Mouse (Mus musculus): ENCODE data around the gene Slc1a6. TPM values are rescaled to one million over a fixed set of nuclear protein-coding genes. Genes with fewer than 3 reads are reported as not detected.
A peak's percentile ranks its signal among the peaks of the same experiment; 100 is the strongest.

Gene Slc1a6
- 2.6 and 2.7 TPM in 2 replicates for polyA plus RNA-seq (2015; fragmentation: Nextera tagmentation; extraction: Ambion mirVana)

DNA sequence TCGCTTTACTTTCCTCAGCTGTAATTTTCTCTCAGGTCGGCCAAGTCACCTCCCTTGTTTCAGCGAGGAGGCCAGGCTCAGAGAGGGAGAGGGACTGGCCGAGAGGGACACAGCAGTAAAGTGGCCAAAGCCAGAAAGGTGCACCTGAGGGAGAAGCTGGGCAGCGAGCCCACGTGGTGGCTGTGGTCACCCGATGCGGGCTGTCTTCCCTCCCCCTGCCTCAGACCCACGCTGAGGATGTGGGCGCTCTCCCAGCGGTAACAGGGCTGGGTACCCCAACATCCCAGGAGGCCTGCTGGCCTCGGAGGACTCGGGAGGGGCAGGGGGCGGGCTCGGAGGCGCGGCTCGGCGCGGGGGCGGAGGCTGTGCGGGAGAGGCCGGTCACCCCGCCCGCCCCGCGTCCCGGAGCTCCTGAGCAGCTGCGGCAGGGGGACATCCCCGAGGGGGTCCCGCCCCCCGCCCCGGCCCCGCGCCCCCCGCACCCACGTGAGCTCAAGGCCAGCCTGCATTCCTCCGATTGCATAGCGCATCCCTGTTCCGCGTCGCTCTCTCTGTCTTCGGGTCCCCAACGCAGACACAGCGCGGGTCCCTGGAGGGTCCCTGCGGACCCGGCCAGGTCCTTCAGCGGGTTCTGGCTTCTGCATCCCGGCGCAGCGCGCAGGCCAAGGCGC is at the start of gene Slc1a6:
Gene Slc1a6 (plus strand): TSS at position 516 of the 671 bp plus-strand sequence.
- H3K4me1 ChIP-seq: peaks cover 15% of the 10 kb centered on the region
- 1% methylated on average over 41 of the region's 54 CpGs for WGBS
- peak; percentile 63 for ATAC-seq (ENCODE audit: insufficient number of reproducible peaks, insufficient read depth, low FRiP score, low TSS enrichment, low read depth)
- H3K27me3 ChIP-seq: no peaks in the 10 kb centered on the region
- H3K9me3 ChIP-seq: no peaks in the 10 kb centered on the region
- no peak within 1 kb of the TSS for H3K27ac ChIP-seq
- H3K4me3 ChIP-seq: peak within 1 kb of the TSS; percentile 65
- H3K9ac ChIP-seq: peak within 1 kb of the TSS; percentile 78
- H3K36me3 ChIP-seq: no peaks in the 10 kb centered on the region
- H3K4me2 ChIP-seq: peak within 1 kb of the TSS; percentile 98

DNA sequence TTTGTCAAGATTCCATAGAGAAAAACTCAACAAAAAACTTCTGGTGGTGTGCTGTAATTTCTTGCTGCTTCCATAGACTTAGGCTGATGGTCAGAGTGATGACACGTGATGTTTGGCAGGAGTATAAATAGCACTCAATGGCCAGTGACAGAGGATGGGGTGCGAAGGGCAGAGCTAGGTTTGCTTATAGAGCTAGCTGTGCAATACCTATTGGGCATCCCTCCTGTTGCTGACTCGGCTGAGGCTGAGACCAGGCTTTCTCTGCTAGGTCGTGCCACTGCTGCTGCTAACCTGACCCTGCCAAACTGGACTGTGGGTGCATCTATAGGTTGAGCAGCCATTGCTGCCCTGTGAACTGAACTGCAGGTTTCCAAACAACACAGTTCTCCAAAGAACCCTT is 40.5 kb upstream of the Slc1a6 start:
- H3K4me1 ChIP-seq: no peaks in the 10 kb centered on the region
- H3K36me3 ChIP-seq: no peaks in the 10 kb centered on the region
- WGBS: 69% methylated on average over 4 of the region's 4 CpGs
- 0 out of 2 replicates have a peak, but pooled peaks cover 3% of the 10 kb centered on the region for H3K27me3 ChIP-seq
- no peaks in the 10 kb centered on the region for H3K9me3 ChIP-seq
- H3K9ac ChIP-seq: no peak overlapping the region
- no peak overlapping the region for H3K4me2 ChIP-seq
- no peak overlapping the region for H3K4me3 ChIP-seq
- ATAC-seq (ENCODE audit: insufficient number of reproducible peaks, insufficient read depth, low FRiP score, low TSS enrichment, low read depth): no peak
- no peak overlapping the region for H3K27ac ChIP-seq

DNA sequence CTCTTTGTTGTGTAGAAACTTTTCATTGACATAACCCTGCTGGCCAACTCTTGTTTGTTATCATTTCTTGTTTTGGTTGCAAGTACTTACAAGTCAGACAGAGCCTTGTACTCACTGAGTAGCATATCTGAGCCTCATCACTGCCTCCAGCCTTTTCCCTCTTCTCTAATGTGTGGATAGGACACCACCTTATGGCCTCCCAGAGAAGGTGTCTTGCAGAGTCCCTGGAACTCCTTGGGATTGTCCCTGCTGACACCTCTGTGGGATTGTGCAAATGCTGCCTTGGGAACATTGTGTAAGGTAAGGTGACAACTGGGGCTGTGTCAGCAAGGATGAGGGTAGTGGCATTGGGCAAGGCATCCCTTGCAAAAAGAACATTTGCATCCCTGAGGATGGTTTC is 36.6 kb upstream of the Slc1a6 start:
- Histone ChIP-seq H3K9me3 (no peaks in the 10 kb centered on the region), H3K27me3 (0 out of 2 replicates have a peak, but pooled peaks cover 1% of the 10 kb centered on the region), H3K36me3 (no peaks in the 10 kb centered on the region), H3K4me1 (peaks cover 16% of the 10 kb centered on the region), H3K27ac (no peak overlapping the region), H3K4me3 (no peak overlapping the region), H3K4me2 (no peak overlapping the region), H3K9ac (no peak overlapping the region)
- ATAC-seq (ENCODE audit: insufficient number of reproducible peaks, insufficient read depth, low FRiP score, low TSS enrichment, low read depth): no peak

DNA sequence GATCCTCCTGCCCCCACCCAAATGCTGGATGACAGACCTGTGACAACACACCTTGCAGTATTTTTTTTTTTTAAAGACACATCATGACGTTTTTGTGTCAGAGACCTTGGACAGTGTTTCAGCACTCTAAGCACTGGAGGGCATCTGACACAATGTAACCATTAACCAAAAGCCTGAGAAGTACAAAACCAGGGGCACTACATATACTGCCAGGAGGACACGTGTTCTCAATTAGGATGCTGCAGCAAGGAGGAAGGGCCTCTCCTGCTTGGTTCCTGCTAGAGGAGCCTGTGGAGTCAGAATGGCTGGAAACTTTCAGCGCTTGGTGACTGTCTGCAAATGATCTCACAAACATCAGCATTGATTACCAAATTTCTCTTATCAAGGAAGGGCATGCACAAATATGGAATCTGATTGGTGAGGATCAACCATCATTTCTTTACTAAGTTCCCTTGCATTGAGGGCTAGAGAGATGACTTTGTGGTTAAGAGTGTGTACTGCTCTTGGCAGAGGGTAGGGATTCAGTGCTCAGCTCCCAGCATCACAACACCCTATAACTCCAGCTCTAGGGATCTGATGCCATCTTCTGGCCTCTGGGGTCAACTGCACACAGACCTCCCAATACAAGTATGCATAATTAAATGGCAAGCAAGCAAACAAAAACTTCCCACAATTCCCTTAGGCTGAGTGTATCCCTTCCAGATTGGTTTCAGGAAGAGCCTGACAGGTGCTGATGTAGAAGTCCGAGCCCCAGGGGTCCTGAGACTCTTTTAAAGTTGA is 34.7 kb upstream of the Slc1a6 start:
- Histone ChIP-seq H3K9ac (no peak overlapping the region), H3K36me3 (no peaks in the 10 kb centered on the region), H3K4me1 (peaks cover 16% of the 10 kb centered on the region), H3K4me3 (no peak overlapping the region), H3K9me3 (no peaks in the 10 kb centered on the region), H3K27me3 (no peaks in the 10 kb centered on the region), H3K27ac (no peak overlapping the region), H3K4me2 (no peak overlapping the region)
- 23% methylated on average over 4 of the region's 4 CpGs for WGBS
- no peak for ATAC-seq (ENCODE audit: insufficient number of reproducible peaks, insufficient read depth, low FRiP score, low TSS enrichment, low read depth)

DNA sequence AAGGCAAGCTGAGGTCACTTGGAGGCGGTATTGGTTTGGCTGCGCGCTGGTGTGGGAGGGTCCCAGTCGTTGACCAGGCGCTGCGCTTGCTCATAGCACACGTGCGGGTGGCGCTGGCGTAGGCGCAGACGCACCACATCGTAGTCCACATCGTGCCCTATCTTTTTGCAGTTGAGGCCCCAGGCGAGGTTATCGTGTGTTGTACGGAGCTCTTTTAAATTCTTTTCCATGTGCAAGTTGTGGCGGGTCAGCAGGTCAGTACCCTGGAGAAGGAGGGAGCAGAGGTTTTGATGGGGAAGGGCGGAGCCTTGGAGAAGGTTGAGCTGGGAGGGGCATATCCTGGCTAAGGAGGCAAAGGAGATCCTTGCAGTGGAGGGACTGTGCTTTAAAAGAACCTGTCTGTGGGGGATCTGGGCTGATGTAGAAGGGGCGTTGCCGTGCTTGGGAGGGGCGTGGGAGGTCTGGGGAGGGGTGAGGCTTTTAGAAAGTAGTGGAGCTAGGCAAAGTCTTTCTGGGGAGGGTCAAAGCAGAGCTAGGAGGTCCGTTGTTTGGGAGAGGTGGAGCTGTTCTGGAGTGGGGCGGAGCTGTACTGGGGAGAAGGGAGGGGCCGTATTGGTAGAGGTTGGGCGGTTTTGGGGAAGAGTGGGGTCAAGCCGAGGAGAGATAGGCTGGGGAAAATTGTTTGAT is 33.1 kb upstream of the Slc1a6 start:
- H3K9ac ChIP-seq: 0 out of 2 replicates have a peak overlapping the region, but pooled peaks have one; percentile 21
- WGBS: 3% methylated on average over 27 of the region's 27 CpGs
- no peaks in the 10 kb centered on the region for H3K9me3 ChIP-seq

DNA sequence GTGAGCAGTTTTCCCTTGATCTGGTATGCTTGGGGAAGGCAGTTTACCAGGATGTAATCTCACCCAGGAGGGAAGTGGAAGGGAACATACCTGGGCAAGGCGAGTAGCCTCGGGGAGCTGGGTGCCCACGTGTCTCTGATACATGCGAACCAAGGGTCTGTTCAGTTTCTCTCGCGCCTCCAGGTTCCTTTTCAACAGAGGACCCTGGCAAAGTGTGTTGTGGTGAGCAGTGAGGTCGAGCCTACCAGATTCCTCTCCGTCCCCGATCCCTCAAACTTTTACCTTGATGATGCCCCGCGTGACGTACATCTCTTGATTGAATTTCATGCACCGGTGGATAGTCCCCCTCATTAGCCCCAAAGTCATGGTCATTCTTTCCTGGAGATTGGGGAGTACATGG is 32.1 kb upstream of the Slc1a6 start:
- WGBS: 82% methylated on average over 13 of the region's 13 CpGs
- no peak overlapping the region for H3K9ac ChIP-seq
- H3K27me3 ChIP-seq: no peaks in the 10 kb centered on the region
- no peaks in the 10 kb centered on the region for H3K36me3 ChIP-seq
- peak overlapping the region; percentile 66; the same call in 1 of the 2 replicates for H3K4me2 ChIP-seq
- H3K4me3 ChIP-seq: no peak overlapping the region
- H3K4me1 ChIP-seq: peaks cover 21% of the 10 kb centered on the region
- ATAC-seq (ENCODE audit: insufficient number of reproducible peaks, insufficient read depth, low FRiP score, low TSS enrichment, low read depth): no peak
- no peaks in the 10 kb centered on the region for H3K9me3 ChIP-seq
- no peak overlapping the region for H3K27ac ChIP-seq

More for the DNA sequence above, 33.1 kb upstream of the Slc1a6 start:
- Histone ChIP-seq H3K4me2 (peak overlapping the region; percentile 66), H3K4me1 (peaks cover 21% of the 10 kb centered on the region), H3K27me3 (no peaks in the 10 kb centered on the region), H3K27ac (no peak overlapping the region), H3K36me3 (no peaks in the 10 kb centered on the region), H3K4me3 (peak overlapping the region; percentile 42)
- peak; percentile 69 for ATAC-seq (ENCODE audit: insufficient number of reproducible peaks, insufficient read depth, low FRiP score, low TSS enrichment, low read depth)

DNA sequence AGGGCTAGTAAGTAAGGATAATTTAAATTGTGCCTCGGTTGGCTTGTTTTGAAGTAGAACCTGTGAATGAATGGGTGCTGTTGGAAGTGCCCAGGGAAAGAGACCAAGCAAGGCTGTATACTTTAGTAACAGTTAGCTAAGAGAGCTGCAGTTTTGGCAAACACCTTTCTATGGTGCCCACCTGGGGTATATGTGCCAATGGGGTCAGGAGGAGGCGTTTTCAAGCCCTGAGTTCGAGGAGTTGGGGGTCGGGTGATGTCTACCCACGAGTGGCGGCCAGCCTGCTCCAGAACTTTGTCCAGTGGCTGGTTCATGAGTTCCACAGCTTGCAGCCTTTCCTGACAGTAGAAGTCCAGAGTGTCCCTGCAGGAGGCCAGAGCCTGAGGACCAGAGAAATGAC is 31.4 kb upstream of the Slc1a6 start:
- H3K4me1 ChIP-seq: peaks cover 21% of the 10 kb centered on the region

DNA sequence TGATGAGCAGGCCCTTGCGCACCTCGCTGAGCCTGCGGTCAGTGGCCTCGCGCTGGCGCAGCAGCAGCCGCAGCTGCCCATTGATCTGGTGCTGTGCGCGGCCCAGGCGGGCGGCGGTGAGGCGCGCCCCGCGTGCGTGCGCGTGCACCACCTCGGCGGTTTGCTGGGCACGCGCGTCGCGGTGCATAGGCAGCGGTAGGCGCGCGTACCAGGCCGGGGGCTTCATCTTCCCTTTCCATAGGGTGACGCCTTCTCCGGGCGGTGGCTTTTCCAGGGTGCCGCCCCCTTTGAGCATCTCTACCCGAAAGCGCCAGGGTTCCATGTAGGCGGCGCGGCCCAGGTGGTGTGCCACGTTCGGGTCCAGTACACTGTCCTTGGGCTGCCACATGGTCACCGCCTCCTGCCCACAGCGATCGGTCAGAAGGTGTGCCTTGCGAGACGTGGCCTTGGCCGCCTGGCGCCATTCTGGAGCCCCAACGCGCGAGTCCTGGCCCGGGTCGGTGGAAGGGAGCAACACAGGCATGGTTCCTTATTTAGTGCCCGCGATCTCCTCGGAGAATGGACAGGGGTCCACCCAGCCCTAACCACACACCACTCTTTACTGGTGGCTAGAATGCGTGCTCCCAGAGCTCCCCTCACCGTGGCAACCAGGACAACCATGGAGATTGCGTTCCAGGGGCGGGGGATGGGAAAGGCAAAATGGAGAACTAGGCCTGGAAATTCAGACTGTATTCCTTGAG is 27.7 kb upstream of the Slc1a6 start, which contains the start of gene Ccdc105:
Gene Ccdc105 (minus strand): TSS at position 614 of the 740 bp plus-strand sequence.
- H3K4me1 ChIP-seq: peaks cover 11% of the 10 kb centered on the region
- H3K9me3 ChIP-seq: no peaks in the 10 kb centered on the region
- no peaks in the 10 kb centered on the region for H3K36me3 ChIP-seq
- no peaks in the 10 kb centered on the region for H3K27me3 ChIP-seq
- peak within 1 kb of the TSS; percentile 62 for H3K27ac ChIP-seq
- 2% methylated on average over 61 of the region's 61 CpGs for WGBS
- peak within 1 kb of the TSS; percentile 79 for H3K4me2 ChIP-seq
- peak; percentile 89 for ATAC-seq (ENCODE audit: insufficient number of reproducible peaks, insufficient read depth, low FRiP score, low TSS enrichment, low read depth)
- H3K9ac ChIP-seq: peak within 1 kb of the TSS; percentile 81
- H3K4me3 ChIP-seq: peak within 1 kb of the TSS; percentile 62

More for the DNA sequence above, 31.4 kb upstream of the Slc1a6 start:
- Histone ChIP-seq H3K4me2 (no peak overlapping the region), H3K27ac (no peak overlapping the region), H3K9me3 (no peaks in the 10 kb centered on the region), H3K27me3 (no peaks in the 10 kb centered on the region), H3K36me3 (no peaks in the 10 kb centered on the region), H3K4me3 (no peak overlapping the region), H3K9ac (no peak overlapping the region)
- 90% methylated on average over 6 of the region's 6 CpGs for WGBS
- ATAC-seq (ENCODE audit: insufficient number of reproducible peaks, insufficient read depth, low FRiP score, low TSS enrichment, low read depth): no peak

DNA sequence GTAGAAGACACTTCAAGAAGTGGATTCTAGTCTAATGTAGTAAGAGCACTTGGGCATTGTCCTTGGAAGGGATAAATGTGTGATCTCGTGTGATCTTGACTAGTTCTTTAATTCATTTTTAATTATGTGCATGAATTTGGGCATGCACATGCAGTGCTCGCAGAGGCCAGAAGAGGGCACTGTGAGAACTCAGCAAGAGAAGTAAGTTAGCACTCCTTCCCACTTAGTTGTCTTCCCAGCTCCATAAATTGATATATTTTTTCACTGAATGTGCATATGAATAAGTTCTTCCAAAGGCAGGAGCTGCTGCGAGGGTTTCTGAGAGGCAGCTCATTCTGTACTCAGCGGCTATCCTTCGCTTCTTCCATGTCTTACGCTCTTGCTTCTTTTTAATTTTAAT is 24.3 kb upstream of the Slc1a6 start:
- 39% methylated on average over 6 of the region's 6 CpGs for WGBS
- H3K4me1 ChIP-seq: peaks cover 5% of the 10 kb centered on the region; the same call in 1 of the 2 replicates
- H3K4me2 ChIP-seq: no peak overlapping the region
- no peaks in the 10 kb centered on the region for H3K36me3 ChIP-seq
- no peak overlapping the region for H3K27ac ChIP-seq
- H3K27me3 ChIP-seq: no peaks in the 10 kb centered on the region
- H3K9me3 ChIP-seq: no peaks in the 10 kb centered on the region
- ATAC-seq (ENCODE audit: insufficient number of reproducible peaks, insufficient read depth, low FRiP score, low TSS enrichment, low read depth): no peak
- no peak overlapping the region for H3K9ac ChIP-seq
- no peak overlapping the region for H3K4me3 ChIP-seq

DNA sequence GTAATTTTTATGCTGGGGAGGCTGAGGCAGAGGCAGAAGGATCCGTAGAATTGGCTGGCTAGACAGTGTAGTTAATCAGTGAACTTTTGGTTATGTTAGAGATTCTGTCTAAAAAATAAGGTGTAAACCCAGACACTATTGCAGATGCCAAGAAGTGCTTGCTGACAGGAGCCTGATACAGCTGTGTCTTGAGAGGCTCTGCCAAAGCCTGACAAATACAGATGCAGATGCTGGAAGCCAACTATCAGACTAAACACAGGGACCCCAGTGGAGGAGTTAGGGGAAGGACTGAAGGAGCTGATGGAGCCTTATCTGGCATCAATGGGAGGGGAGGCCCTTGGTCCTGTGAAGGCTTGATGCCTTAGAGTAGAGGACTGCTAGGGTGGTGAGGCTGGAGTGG is 14.7 kb upstream of the Slc1a6 start:
- peaks cover 12% of the 10 kb centered on the region; the same call in 1 of the 2 replicates for H3K9me3 ChIP-seq
- no peak overlapping the region for H3K4me2 ChIP-seq
- WGBS: 78% methylated on average over 1 of the region's 1 CpGs
- H3K36me3 ChIP-seq: no peaks in the 10 kb centered on the region
- H3K27ac ChIP-seq: no peak overlapping the region
- no peaks in the 10 kb centered on the region for H3K4me1 ChIP-seq
- H3K9ac ChIP-seq: no peak overlapping the region
- no peaks in the 10 kb centered on the region for H3K27me3 ChIP-seq
- H3K4me3 ChIP-seq: no peak overlapping the region
- no peak for ATAC-seq (ENCODE audit: insufficient number of reproducible peaks, insufficient read depth, low FRiP score, low TSS enrichment, low read depth)

DNA sequence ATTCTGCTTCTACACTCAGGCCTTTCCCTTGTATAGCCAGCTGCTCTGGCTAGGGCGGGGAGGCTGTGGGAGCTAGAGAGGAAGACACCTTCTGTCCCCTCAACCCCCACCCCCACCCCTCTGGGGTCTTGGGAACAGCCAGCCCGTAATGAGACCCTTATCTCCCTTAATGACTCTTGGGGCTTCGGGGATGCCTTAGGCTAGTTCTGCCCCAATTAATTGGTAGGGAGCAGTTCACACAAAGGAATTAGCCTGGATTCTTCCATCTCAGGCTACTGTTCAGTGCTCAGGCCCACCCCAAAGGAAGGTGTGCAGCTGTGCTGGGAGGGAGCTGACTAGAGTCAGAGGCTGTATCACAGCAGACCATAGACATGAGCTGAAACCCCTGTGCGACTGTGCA is 4.5 kb upstream of the Slc1a6 start:
- no peak for ATAC-seq (ENCODE audit: insufficient number of reproducible peaks, insufficient read depth, low FRiP score, low TSS enrichment, low read depth)
- H3K4me3 ChIP-seq: no peak overlapping the region

More for the DNA sequence above, 4.5 kb upstream of the Slc1a6 start:
- WGBS: 45% methylated on average over 4 of the region's 4 CpGs
- peaks cover 11% of the 10 kb centered on the region for H3K4me1 ChIP-seq
- no peaks in the 10 kb centered on the region for H3K27me3 ChIP-seq
- no peak overlapping the region for H3K4me2 ChIP-seq
- H3K36me3 ChIP-seq: no peaks in the 10 kb centered on the region
- H3K9ac ChIP-seq: no peak overlapping the region
- no peaks in the 10 kb centered on the region for H3K9me3 ChIP-seq
- no peak overlapping the region for H3K27ac ChIP-seq

Data from embryonic facial prominence, embryonic 13.5 days (tissue).